In genomic region chr17:5491031-5491800, GRCm38 (mm10) we compare ENCODE assay signal across 7 mouse cellular contexts. TPM values are rescaled to one million over a fixed set of nuclear protein-coding genes. Genes with fewer than 3 reads are reported as not detected.
A peak's percentile ranks its signal among the peaks of the same experiment; 100 is the strongest.
DNase-seq lines count a peak whose midpoint lies in the region; ATAC-seq lines count a peak whose summit lies in the region.

No protein-coding gene starts in this region.

- peak overlapping the region; percentile 90 for H3K27ac ChIP-seq in embryonic facial prominence, embryonic 12.5 days
- H3K27ac ChIP-seq in limb, embryonic 11.5 days (replicated peaks; ENCODE audit: low read depth, low read length), result 0 out of 2 replicates have a peak overlapping the region, but pooled peaks have one; percentile 3
- H3K27ac ChIP-seq in midbrain, embryonic 14.5 days (replicated peaks; ENCODE audit: low read depth, low read length), result peak overlapping the region; percentile 89

- peak overlapping the region; percentile 61 for H3K9ac ChIP-seq in embryonic facial prominence, embryonic 12.5 days
- H3K9ac ChIP-seq in limb, embryonic 11.5 days (ENCODE audit: low read length), result peak overlapping the region; percentile 62
- H3K9ac ChIP-seq in midbrain, embryonic 14.5 days (replicated peaks; ENCODE audit: low read length), result peak overlapping the region; percentile 74

- under 1% methylated on average over 29 of the region's 29 CpGs for WGBS in embryonic facial prominence, embryonic 12.5 days
- 1% methylated on average over 29 of the region's 29 CpGs for WGBS in limb, embryonic 11.5 days
- under 1% methylated on average over 29 of the region's 29 CpGs for WGBS in midbrain, embryonic 14.5 days

- H3K4me1 ChIP-seq in embryonic facial prominence, embryonic 12.5 days, result 0 out of 2 replicates have a peak, but pooled peaks cover 10% of the 10 kb centered on the region
- H3K4me1 ChIP-seq in limb, embryonic 11.5 days (ENCODE audit: control insufficient read depth, insufficient read depth, low read length), result peaks cover 7% of the 10 kb centered on the region
- peaks cover 25% of the 10 kb centered on the region for H3K4me1 ChIP-seq in midbrain, embryonic 14.5 days (ENCODE audit: control insufficient read depth, insufficient read depth, low read length)

- H3K9me3 ChIP-seq in embryonic facial prominence, embryonic 12.5 days, result no peaks in the 10 kb centered on the region
- H3K9me3 ChIP-seq in limb, embryonic 11.5 days (ENCODE audit: control insufficient read depth, low read length), result no peaks in the 10 kb centered on the region
- no peaks in the 10 kb centered on the region for H3K9me3 ChIP-seq in midbrain, embryonic 14.5 days (ENCODE audit: control insufficient read depth, low read length)

- H3K36me3 ChIP-seq in embryonic facial prominence, embryonic 12.5 days, result no peaks in the 10 kb centered on the region
- H3K36me3 ChIP-seq in limb, embryonic 11.5 days (ENCODE audit: control insufficient read depth, insufficient read depth, low read length), result no peaks in the 10 kb centered on the region
- H3K36me3 ChIP-seq in midbrain, embryonic 14.5 days (ENCODE audit: control insufficient read depth, insufficient read depth, low read length), result no peaks in the 10 kb centered on the region

- ATAC-seq in embryonic facial prominence, embryonic 12.5 days (ENCODE audit: insufficient number of reproducible peaks, insufficient read depth, low FRiP score, low TSS enrichment), result peak; percentile 89
- peak; percentile 87 for ATAC-seq in limb, embryonic 11.5 days (ENCODE audit: insufficient number of reproducible peaks, low FRiP score, low TSS enrichment, low read depth)
- peak; percentile 88 for ATAC-seq in midbrain, embryonic 14.5 days (ENCODE audit: low FRiP score, low TSS enrichment)

- peak; percentile 86 for DNase-seq in adrenal gland, postnatal 25 days
- peak; percentile 99 for DNase-seq in heart, adult 11 months
- DNase-seq in kidney, adult 18-20 months, result peak; percentile 89
- peak; percentile 91 for DNase-seq in limb, embryonic 11.5 days (ENCODE audit: low spot score)
- peak; percentile 97 for DNase-seq in midbrain, embryonic 14.5 days
- peak; percentile 80 to 82 for DNase-seq in spleen, adult 18-20 months

- peak overlapping the region; percentile 67 for H3K4me3 ChIP-seq in embryonic facial prominence, embryonic 12.5 days
- H3K4me3 ChIP-seq in limb, embryonic 11.5 days (ENCODE audit: low read depth, low read length), result peak overlapping the region; percentile 53
- H3K4me3 ChIP-seq in midbrain, embryonic 14.5 days (replicated peaks; ENCODE audit: low read depth, low read length), result peak overlapping the region; percentile 64

- peaks cover 18% of the 10 kb centered on the region for H3K27me3 ChIP-seq in embryonic facial prominence, embryonic 12.5 days
- H3K27me3 ChIP-seq in limb, embryonic 11.5 days (ENCODE audit: control insufficient read depth, insufficient read depth, low read length), result peaks cover 13% of the 10 kb centered on the region
- 0 out of 2 replicates have a peak, but pooled peaks cover 4% of the 10 kb centered on the region for H3K27me3 ChIP-seq in midbrain, embryonic 14.5 days (ENCODE audit: control insufficient read depth, insufficient read depth, low read length)

- H3K4me2 ChIP-seq in embryonic facial prominence, embryonic 12.5 days (replicated peaks), result peak overlapping the region; percentile 99
- H3K4me2 ChIP-seq in limb, embryonic 11.5 days (ENCODE audit: low read depth, severe bottlenecking), result peak overlapping the region; percentile 100
- peak overlapping the region; percentile 76 for H3K4me2 ChIP-seq in midbrain, embryonic 14.5 days (ENCODE audit: low read length)

RNA-seq across cellular contexts. Expression of gene Zdhhc14, which starts 1.1 kb away (rescaled TPM):
- 3.9 and 4.8 TPM in 2 replicates for total RNA-seq in adrenal gland, postnatal 25 days (2021)
- 3.8 and 4.0 TPM in 2 replicates for polyA plus RNA-seq in embryonic facial prominence, embryonic 12.5 days (2016; fragmentation: Nextera tagmentation; extraction: Ambion mirVana)
- polyA plus RNA-seq in limb, embryonic 11.5 days (2014; fragmentation: Nextera tagmentation; extraction: Ambion mirVana), result 0.99 and 1.4 TPM in 2 replicates
- 9.2 and 10.7 TPM in 2 replicates for polyA plus RNA-seq in midbrain, embryonic 14.5 days (2014; fragmentation: Nextera tagmentation; extraction: Ambion mirVana)

RNA-seq across cellular contexts. Expression of gene Tmem242, which starts 51.2 kb away (rescaled TPM):
- 90.7 and 118 TPM in 2 replicates for total RNA-seq in adrenal gland, postnatal 25 days (2021)
- 131 and 147 TPM in 2 replicates for polyA plus RNA-seq in embryonic facial prominence, embryonic 12.5 days (2016; fragmentation: Nextera tagmentation; extraction: Ambion mirVana)
- 141 and 175 TPM in 2 replicates for polyA plus RNA-seq in limb, embryonic 11.5 days (2014; fragmentation: Nextera tagmentation; extraction: Ambion mirVana)
- polyA plus RNA-seq in midbrain, embryonic 14.5 days (2014; fragmentation: Nextera tagmentation; extraction: Ambion mirVana), result 110 and 121 TPM in 2 replicates

Comparison
In these comparisons a context has a peak if more than half of its experiments do, and no peak if none do; other contexts are left out.
1. Peak in every context shown above with its lines: DNase-seq, ATAC-seq, H3K4me3 ChIP-seq and H3K27ac ChIP-seq.
2. H3K27ac ChIP-seq: peak in every context shown above with its lines; median percentile 90 in embryonic facial prominence, embryonic 12.5 days; 89 in midbrain, embryonic 14.5 days; 3 in limb, embryonic 11.5 days.